Mouse (Mus musculus): ENCODE results near the gene Ermap. TPM values are rescaled to one million over a fixed set of nuclear protein-coding genes. Genes with fewer than 3 reads are reported as not detected.
A peak's percentile ranks its signal among the peaks of the same experiment; 100 is the strongest.

The Ermap gene
- total RNA-seq (2021): under 1 TPM in 1 of 2 experiments, not detected in 1; 0.10 TPM
- long read RNA-seq, experiment 1: 0 reads
- long read RNA-seq, experiment 2: 0 reads

GRCm38 (mm10) chr4:119189864-119190263 lies at the start of gene Ermap:
Gene Ermap, minus strand, starts transcription at chr4:119190011.
- no peak for DNase-seq

DNA sequence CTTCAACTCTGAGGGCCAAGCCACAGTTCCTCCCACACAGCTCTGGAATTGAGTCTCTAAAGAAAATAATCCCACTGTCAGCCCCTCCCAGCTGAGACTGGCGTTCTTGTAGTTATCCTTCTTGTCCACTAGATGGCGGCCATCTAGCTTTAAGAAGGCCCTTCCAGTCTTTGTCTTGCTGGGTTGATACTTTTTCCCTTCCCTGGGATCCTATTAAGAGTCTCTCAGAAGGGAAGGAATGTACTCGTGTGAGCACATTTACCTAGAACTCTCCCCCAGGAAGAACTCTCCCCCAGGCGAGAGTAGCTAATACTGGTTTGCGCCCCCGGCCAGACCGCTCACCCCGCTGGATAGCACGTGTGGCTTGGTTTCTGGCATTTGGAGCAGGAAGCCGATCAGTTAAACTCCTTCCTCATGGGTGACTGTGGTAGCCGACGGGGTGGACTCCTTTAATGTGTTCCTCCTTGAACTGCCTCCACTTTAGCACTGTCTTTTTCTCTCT lies 49.4 kb upstream of the Ermap start:
- DNase-seq: no peak

DNA sequence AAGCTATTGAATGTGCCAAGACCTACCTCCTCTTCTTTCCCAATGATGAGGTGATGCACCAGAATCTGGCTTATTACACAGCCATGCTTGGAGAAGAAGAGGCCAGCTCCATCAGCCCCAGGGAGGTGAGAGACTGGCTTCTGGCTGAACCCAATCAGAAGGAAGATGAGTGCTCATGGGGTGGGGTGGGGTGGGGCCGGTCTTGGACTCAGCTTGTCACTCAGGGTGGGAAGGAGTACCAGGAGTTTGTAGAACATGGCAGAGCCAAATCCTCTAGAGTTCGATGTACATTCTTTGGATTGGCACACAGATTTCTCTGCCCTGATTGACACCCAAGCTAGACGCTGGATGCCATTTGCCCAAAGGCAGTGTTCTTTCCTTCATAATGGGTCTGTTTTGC lies 48.9 kb upstream of the Ermap start:
- DNase-seq: no peak

DNA sequence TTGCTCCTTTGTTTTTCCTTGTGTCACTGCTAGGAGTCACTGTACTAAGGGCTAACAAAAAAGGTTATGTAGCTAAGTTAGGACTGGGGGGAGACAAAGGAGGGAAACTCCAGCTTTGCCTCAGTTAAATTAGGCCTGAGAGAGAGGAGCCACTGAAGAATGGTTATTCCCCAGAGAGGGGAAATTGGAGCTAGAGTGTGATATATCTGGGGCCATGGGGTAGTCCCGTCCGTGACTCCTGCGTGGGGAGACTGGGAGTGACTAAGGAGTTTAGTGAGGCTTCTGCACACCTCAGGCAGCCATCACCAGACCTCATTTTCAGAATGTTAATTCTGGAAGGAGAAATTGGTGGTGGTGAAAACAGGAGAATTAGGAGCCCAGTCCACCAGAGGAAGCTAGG lies 44.5 kb upstream of the Ermap start:
- DNase-seq: no peak

DNA sequence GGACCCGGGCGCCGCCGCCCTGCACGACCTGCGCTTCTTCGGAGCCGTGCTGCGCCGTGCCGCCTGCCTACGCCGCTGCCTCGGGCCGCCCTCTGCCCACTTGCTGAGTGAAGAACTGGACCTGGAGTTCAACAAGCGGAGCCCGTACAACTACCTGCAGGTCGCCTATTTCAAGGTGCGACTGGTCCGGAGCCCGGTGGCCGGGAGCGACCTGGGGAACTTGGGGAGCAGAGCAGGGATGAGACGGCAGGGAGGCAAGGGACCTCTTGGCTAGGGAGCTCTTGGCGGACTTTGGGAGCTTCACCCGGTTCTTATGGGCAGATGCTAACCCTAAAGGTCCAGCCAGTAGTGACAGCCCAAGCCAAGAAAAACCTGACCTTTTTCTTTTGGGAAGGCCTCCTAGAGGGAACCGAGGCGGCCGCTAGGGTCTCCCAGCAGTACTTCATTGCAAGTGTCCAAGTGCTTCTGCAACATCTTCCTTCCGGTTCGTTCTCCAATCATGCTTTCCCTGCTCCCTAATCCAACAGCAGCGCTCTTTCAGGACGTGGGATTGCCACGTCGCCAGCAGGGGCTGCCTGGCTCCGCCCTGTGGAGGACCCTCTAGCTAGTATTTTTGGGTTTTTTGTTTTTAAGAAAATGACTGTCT lies 43.6 kb upstream of the Ermap start:
- DNase-seq: peak; percentile 56 to 60

GRCm38 (mm10) chr4:119232410-119233255 lies 42.8 kb upstream of the Ermap start, which contains the start of the genes AU022252 and P3h1:
Gene AU022252, minus strand, starts transcription at chr4:119232712.
Gene P3h1, plus strand, starts transcription at chr4:119232915.
- peak; percentile 99 for DNase-seq

DNA sequence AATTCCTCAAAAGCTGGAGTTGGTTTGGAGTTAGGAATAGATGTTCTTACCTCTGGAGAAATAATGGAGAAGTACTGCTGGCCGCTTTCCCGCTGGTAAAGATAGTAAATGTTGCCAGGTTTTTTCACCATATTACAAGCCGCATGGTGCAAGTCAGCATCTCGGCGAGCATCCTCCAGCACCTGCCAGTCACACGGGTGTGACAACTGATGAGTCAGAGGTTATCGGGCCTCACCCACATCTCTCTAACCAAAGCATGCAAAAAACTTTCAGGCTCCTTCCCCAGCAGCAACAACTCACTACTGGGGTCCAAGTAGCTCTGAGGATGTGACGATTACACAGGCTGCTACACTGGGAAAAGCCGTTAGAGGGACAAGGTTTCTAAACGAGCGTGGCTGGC lies 36.9 kb upstream of the Ermap start:
- DNase-seq: no peak

- peak in 1 of 2 experiments; percentile 56 for DNase-seq
These were observed 35.9 kb upstream of the Ermap start for GRCm38 (mm10) chr4:119225719-119226118.

- DNase-seq: no peak
These were observed 34.7 kb upstream of the Ermap start for GRCm38 (mm10) chr4:119224534-119224933.

GRCm38 (mm10) chr4:119223696-119224095 lies 33.9 kb upstream of the Ermap start:
- DNase-seq: peak; percentile 56 to 65

DNA sequence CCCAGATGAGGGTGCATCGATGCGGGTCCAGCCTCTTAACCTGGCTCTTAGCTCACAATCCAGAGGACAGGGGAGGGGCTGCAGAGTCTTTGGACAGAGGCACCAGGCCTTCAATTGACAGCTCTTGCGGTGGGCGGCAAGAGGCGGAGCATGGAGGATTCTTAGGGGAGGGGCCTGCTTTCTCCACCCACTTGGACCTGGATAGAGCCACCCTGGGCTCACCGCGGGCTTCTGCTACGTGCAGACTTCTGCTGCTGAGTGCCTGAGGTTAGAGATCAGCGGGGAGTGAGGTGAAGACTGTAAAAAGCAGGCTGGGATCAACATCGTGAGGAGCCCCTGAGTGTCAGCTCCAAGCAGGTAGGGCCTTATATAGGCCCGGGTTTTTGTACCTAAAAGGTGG lies 28.4 kb upstream of the Ermap start, which contains the start of gene Tmem269:
Gene Tmem269, minus strand, starts transcription at position 49 of the 400 bp plus-strand sequence.
- DNase-seq: no peak

DNA sequence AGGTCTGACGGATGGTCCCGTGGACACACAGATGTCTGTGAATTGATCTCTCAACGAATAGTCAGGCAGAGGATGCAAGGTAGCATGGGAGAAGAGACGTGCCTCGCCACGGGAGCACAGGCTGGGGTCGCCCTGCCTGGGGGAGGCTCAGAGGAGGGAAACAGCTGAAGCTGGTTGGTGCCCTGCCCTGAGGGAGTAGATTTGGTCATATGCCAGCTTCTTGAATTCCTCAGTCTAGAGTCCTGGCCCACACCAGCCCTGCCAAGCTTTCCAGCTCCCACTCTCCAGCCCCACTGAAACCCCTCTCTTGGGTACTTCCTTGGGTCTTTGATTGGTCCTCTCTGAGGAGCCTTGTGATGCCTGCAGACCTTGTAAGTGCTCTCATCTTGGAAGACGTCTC lies 26.9 kb upstream of the Ermap start:
- no peak for DNase-seq

- peak; percentile 64 to 75 for DNase-seq
These were observed 14.9 kb upstream of the Ermap start for GRCm38 (mm10) chr4:119204672-119205071.

- DNase-seq: no peak
These were observed 8.3 kb upstream of the Ermap start for GRCm38 (mm10) chr4:119198105-119198504.

- no peak for DNase-seq
These were observed 5.9 kb upstream of the Ermap start for GRCm38 (mm10) chr4:119195582-119196320.

GRCm38 (mm10) chr4:119194909-119195581 lies 5.2 kb upstream of the Ermap start, which contains the start of gene Svbp:
Gene Svbp, plus strand, starts transcription at chr4:119195306.
- DNase-seq: peak; percentile 91 to 95

DNA sequence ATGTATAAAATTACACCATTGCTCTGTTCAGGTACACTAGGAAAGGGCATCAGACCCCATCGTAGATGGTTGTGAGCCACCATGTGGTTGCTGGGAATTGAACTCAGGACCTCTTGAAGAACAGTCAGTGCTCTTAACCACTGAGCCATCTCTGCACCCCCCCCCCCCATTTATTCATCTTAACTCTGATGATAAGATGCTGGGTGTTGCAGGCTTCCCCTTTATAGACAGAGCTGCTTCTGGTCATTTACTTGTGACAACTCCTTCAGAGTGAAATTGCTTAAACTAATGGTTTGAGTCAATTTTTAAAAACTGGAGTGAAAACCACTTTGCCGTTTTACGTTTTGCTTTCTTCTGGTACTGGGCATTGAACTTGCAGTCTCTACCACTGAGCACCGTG lies 2.9 kb upstream of the Ermap start:
- no peak for DNase-seq

- DNase-seq: no peak
These were observed 1.5 kb upstream of the Ermap start for GRCm38 (mm10) chr4:119191273-119191672.

DNA sequence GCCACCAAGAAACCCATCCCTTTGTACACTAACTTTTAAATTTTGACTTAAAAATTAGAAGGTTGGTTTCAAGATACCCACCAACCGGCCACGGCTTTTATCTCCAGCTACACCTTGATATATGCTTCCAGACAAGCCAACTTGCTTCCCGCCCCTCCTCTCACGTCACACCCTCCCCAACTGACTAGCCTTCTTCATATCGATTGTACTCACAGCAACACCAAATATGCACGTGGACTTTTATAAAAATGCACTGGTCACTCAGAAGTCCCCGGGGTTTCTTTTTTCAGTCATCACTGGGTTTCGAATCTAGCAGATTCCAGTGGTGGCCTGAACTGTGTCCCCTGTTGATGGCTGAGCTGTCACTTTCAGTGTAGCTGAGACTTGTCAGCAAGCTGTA lies 807 bp upstream of the Ermap start:
- no peak for DNase-seq

DNA sequence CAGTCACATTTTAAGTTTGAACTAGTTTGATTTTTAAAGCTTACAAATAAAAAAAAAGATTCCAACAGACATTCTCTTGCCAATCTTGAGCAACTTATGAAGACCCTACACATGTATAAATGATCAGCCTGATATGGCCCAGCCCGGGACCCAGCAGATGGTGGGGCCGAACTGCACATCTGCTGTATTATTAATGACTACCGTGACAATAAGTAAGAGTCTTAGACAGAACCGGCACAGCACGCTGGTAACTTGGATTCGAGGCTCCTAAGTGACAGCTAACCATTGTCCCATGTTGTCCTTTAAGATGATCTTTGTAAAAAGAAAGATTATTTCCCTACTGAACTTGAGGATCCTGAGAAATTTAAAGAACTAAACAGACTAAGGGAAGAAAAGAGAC lies 419 bp downstream of the Ermap start:
- no peak for DNase-seq

DNA sequence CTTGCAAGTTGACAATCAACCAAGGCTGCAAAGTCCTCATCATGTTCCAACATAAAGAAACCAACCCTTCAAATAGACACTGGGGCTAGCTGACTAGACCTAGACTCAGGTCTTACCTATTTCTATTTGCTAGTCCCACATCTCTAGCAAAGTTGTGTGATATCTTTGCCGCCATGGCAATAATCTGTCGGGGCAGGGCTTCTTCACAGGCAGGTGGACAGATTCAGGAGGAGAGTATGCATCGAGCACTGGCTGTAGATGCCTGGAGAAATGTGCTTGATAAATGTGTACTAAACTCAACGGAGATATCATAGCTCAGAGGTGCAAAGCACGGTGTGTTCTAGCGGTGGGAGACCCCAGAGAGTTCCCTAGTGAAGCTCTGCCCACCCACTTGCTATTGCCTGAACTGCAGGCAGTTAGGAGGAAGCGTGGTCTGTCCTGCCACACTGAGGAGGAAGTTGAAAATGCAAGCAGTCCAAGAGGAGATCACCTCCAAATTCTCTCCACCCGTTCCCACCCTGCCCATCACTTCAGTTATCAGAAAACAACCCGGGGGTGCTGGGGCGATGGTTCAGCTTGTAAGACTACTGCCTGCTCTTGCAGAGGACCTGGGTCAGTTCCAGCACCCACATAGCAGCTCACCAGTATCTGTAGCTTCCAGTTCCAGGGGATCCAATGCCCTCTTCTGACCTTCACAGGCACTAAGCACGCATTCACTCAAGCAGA lies 1.6 kb downstream of the Ermap start:
- DNase-seq: no peak
